Mouse (Mus musculus) embryonic facial prominence, embryonic 13.5 days (tissue): ENCODE measurements around the gene Snx7. TPM values are rescaled to one million over a fixed set of nuclear protein-coding genes. Genes with fewer than 3 reads are reported as not detected.

Source experiments
- ATAC-seq: fragments of 200-750 bp; cut with Nextera tagmentation; 2 replicates; pipeline ENCODE4 v1.8.0; 2017; ENCODE audit warnings: low read depth; ENCODE audit not compliant: insufficient number of reproducible peaks, insufficient read depth, low FRiP score, low TSS enrichment
- H3K27ac ChIP-seq: fragments of 300-500 bp; sonication (generic); 2 replicates; pipeline ENCODE4 v1.5.1; 2015; ENCODE audit warnings: moderate library complexity, mild to moderate bottlenecking, inconsistent platforms
- H3K27me3 ChIP-seq: fragments of 300-500 bp; sonication (generic); 2 replicates; pipeline ENCODE4 v1.6.1; 2015; ENCODE audit warnings: mild to moderate bottlenecking, inconsistent platforms
- H3K36me3 ChIP-seq: fragments of 300-500 bp; sonication (generic); 2 replicates; pipeline ENCODE4 v1.6.1; 2015; ENCODE audit warnings: mild to moderate bottlenecking, inconsistent platforms
- H3K4me1 ChIP-seq: fragments of 300-500 bp; sonication (generic); 2 replicates; pipeline ENCODE4 v1.6.1; 2015; ENCODE audit warnings: inconsistent platforms
- H3K4me2 ChIP-seq: fragments of 300-500 bp; sonication (generic); 2 replicates; pipeline ENCODE4 v1.6.1; 2015; ENCODE audit warnings: moderate library complexity, mild to moderate bottlenecking, inconsistent platforms
- H3K4me3 ChIP-seq: fragments of 300-500 bp; sonication (generic); 2 replicates; pipeline ENCODE4 v1.5.1; 2015; ENCODE audit warnings: mild to moderate bottlenecking, inconsistent platforms
- H3K9ac ChIP-seq: fragments of 300-500 bp; sonication (generic); 2 replicates; pipeline ENCODE4 v1.6.1; 2015; ENCODE audit warnings: mild to moderate bottlenecking, inconsistent platforms
- H3K9me3 ChIP-seq: fragments of 300-500 bp; sonication (generic); 2 replicates; pipeline ENCODE4 v1.6.1; 2016; ENCODE audit warnings: inconsistent platforms
- WGBS: fragments of 180-500 bp; shearing (Covaris S2); methylation state at CpG from one replicate; pipeline ENCODE4 v1.1.7; 2015; ENCODE audit warnings: mixed read lengths; 5-methylcytosine and 5-hydroxymethylcytosine counted together
- polyA plus RNA-seq: library from polyadenylated mRNA; unstranded; fragments of >200 nt; fragmentation: Nextera tagmentation; extraction: Ambion mirVana; gene quantifications from 2 replicates; pipeline ENCODE4 v1.2.1, GENCODE M21; 2015

The Snx7 gene
- polyA plus RNA-seq, 1 experiment from 2014 or later: 24.0 TPM

DNA sequence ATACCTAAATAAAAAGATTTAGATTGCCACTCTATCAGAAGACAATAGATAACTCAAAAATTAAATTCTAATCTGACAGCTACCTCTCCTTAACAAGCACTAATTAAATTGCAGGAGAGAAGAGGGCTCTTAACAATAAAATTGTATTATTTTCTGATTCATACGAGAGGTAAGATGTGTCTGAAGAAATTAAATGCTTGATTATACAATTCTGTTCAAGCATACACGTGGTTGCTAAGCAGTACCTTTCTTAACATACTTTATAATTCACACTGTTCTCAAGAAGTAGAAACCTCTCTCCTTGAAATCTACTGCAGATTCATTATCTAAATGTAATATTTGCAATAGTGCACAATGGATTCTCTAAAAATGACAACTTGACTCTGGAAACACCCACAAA lies 54.5 kb downstream of the Snx7 start:
- Histone ChIP-seq H3K27ac (no peak overlapping the region), H3K9ac (no peak overlapping the region), H3K4me3 (no peak overlapping the region), H3K36me3 (no peaks in the 10 kb centered on the region), H3K9me3 (no peaks in the 10 kb centered on the region), H3K27me3 (no peaks in the 10 kb centered on the region), H3K4me2 (no peak overlapping the region), H3K4me1 (no peaks in the 10 kb centered on the region)
- WGBS: 81% methylated on average over 2 of the region's 2 CpGs
- no peak for ATAC-seq

DNA sequence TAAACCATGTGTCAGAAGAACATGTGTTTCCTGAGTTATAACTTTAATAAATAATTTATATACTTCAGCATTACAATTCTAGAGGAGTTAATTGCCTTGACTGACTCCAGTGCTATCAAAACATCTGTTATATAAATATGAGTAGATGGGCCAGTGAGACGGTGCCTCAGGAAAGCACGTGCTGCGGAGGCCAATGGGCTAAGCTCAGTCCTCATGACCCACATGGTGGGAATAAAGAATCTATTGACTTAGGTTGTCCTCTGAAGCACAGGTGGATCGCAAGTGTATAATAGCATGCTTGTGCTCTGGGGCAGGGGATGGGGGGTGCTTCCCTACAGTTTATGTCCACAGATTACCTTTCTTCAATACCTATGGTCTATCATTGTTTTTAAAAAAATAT lies 56.6 kb downstream of the Snx7 start:
- 59% methylated on average over 4 of the region's 4 CpGs for WGBS
- no peak for ATAC-seq

DNA sequence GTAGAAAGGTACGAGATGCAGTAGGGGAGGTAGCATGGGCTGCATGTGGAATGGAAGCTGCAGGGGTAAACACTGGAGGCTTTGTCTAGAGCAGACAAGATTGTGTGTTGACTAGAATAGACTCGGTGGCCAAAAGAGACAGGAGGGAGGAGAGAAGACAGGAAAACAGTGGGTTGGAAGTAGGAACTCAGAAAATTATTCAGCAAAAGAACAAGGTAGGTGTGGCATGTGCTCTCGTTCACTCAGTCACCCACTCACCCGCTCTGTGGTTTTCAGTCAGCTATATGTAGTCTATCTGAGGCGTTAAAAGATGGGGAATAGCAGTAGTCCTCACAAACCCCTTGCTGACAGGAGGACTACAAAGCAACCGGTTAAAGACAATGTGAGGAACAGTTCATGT lies 63.0 kb downstream of the Snx7 start:
- no peak for ATAC-seq
- 87% methylated on average over 6 of the region's 6 CpGs for WGBS

More for the DNA sequence above, 56.6 kb downstream of the Snx7 start:
- H3K4me1 ChIP-seq: no peaks in the 10 kb centered on the region
- H3K9me3 ChIP-seq: no peaks in the 10 kb centered on the region
- H3K27ac ChIP-seq: no peak overlapping the region
- no peaks in the 10 kb centered on the region for H3K36me3 ChIP-seq
- no peak overlapping the region for H3K4me2 ChIP-seq
- H3K27me3 ChIP-seq: no peaks in the 10 kb centered on the region
- H3K9ac ChIP-seq: no peak overlapping the region
- no peak overlapping the region for H3K4me3 ChIP-seq

DNA sequence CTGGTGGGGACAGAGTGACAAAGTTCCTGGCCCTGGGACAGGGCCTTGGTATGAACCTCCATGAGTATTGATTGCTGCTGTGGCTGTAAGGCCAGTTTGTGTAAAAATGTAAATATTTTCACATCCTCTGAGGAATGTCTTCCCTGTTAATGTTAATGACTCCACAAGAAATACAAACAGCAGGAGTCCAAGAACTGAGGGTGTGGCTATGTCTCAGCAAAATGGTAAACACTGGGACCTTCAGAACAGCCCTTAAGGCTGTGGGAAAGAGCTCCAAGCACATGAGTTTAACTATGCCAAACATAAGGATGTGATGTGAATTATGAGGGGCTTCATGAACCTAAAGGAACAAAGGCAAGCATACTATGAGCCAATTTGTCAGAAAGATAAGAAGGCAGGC lies 74.2 kb downstream of the Snx7 start:
- no peak overlapping the region for H3K9ac ChIP-seq
- no peaks in the 10 kb centered on the region for H3K4me1 ChIP-seq
- no peaks in the 10 kb centered on the region for H3K9me3 ChIP-seq
- no peaks in the 10 kb centered on the region for H3K36me3 ChIP-seq
- H3K4me3 ChIP-seq: no peak overlapping the region
- ATAC-seq: no peak
- H3K27ac ChIP-seq: no peak overlapping the region
- H3K4me2 ChIP-seq: no peak overlapping the region
- no peaks in the 10 kb centered on the region for H3K27me3 ChIP-seq

More for the DNA sequence above, 63.0 kb downstream of the Snx7 start:
- Histone ChIP-seq H3K9ac (no peak overlapping the region), H3K4me2 (no peak overlapping the region), H3K4me3 (no peak overlapping the region), H3K27ac (no peak overlapping the region), H3K4me1 (peaks cover 9% of the 10 kb centered on the region), H3K36me3 (no peaks in the 10 kb centered on the region), H3K27me3 (no peaks in the 10 kb centered on the region), H3K9me3 (no peaks in the 10 kb centered on the region)

DNA sequence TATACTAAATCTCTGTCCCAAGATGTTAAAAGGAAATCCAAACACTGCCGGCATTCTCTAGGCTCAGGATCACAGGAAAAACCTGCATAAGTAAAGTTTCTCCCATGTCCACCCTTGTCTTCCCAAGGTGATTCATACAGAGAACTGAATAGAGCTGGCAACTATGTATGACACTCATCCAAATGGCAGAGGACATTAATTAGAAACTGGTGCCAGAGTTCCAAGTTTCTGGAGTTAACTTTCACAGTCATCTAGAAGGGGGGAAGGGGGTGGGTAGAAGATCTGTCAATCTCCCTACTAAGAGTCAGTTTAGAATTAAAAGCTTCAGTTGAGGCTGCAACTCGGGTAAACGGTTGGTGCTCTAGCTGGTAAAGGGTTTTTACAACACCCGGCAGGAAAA lies 76.8 kb downstream of the Snx7 start:
- Histone ChIP-seq H3K4me2 (no peak overlapping the region), H3K36me3 (no peaks in the 10 kb centered on the region), H3K9me3 (no peaks in the 10 kb centered on the region), H3K27ac (no peak overlapping the region), H3K4me1 (no peaks in the 10 kb centered on the region), H3K9ac (no peak overlapping the region), H3K27me3 (no peaks in the 10 kb centered on the region), H3K4me3 (no peak overlapping the region)
- WGBS: 51% methylated on average over 4 of the region's 4 CpGs
- ATAC-seq: no peak

DNA sequence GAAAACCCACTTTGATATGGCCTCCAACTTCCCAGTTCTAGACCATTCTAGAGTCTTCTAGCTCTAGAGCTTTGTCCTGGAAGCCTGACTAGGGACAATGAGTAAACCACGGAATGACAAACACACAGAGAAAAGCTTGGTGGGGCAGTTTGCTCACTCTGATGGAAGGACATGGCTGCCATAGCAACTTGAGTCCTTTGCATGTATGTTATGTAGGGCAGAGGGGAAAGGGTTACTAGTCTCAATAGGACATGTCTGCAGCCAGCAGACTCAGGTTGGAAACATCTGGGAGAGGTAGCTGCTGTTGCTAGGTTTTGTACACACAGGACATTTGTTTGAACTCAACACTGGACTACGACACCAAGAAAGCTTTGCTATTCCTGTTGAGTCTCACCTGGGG lies 77.5 kb downstream of the Snx7 start:
- Histone ChIP-seq H3K27me3 (no peaks in the 10 kb centered on the region), H3K9ac (no peak overlapping the region), H3K36me3 (no peaks in the 10 kb centered on the region), H3K27ac (no peak overlapping the region), H3K9me3 (no peaks in the 10 kb centered on the region), H3K4me2 (no peak overlapping the region), H3K4me1 (no peaks in the 10 kb centered on the region), H3K4me3 (no peak overlapping the region)
- no peak for ATAC-seq
- WGBS: 93% methylated on average over 2 of the region's 2 CpGs

DNA sequence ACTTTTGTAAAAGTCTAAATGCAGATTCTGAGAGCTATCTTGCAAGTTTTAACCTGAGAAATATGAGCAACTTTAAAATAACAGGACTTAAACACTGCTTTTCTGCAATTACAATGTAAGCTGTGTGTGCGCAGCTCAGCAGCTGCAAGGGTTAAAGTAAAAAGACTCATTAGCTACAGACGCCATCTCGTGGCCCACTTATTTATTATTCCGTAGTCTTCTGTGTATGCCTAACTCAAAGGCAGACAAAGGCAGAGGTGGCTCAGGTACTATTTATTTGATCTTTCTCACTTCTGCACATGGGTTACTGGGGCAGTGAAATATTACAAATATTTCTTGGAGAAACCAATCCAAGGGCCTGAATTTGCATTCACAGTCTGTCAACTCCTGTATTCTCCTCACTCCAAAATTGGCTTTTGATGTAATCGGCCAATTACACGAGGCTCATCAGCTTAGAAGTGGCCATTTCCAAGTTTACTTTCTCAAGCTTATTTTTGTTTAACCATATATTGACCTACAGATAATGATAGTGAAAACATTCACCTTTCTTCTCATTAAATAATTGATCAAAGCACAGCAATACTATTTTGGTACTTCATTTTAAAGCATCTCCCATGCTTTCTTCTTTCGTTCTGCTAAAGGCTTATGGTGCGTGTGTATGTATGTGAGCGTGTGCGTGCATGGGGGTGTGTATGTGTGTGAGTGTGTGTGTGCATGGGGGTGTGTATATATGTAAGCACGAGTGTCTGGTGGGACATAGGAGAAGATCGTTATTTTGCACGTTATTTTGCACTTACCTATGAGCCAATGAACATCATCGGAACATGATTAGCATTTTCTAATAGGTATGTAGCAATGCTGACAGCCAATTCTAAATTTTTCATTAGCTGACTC lies 79.7 kb downstream of the Snx7 start:
- H3K36me3 ChIP-seq: no peaks in the 10 kb centered on the region
- no peaks in the 10 kb centered on the region for H3K4me1 ChIP-seq
- no peaks in the 10 kb centered on the region for H3K27me3 ChIP-seq
- H3K27ac ChIP-seq: no peak overlapping the region
- 69% methylated on average over 14 of the region's 14 CpGs for WGBS
- no peak for ATAC-seq
- H3K4me2 ChIP-seq: no peak overlapping the region
- no peak overlapping the region for H3K4me3 ChIP-seq
- no peak overlapping the region for H3K9ac ChIP-seq
- H3K9me3 ChIP-seq: no peaks in the 10 kb centered on the region

DNA sequence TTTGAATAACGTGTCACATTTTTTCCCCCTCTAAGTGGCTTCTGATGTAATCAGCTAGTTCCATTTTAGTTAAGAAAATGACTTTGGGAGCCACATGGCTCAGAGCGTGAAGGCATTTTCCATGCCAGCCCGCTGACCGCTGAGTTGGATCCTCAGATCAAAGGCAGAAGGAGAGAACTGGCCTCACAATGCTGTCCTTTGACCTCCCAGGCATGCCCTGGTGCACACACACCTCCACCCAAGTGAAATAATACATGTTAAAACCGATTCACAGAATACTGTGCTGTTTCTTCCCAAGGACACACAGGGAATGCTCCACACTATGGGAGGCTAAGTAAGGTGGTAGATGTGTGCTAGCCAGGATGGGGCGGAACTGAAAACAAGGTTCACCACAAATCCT lies 81.5 kb downstream of the Snx7 start:
- no peaks in the 10 kb centered on the region for H3K4me1 ChIP-seq
- no peaks in the 10 kb centered on the region for H3K9me3 ChIP-seq
- no peak overlapping the region for H3K4me3 ChIP-seq
- no peaks in the 10 kb centered on the region for H3K27me3 ChIP-seq
- H3K36me3 ChIP-seq: no peaks in the 10 kb centered on the region
- no peak overlapping the region for H3K4me2 ChIP-seq
- no peak overlapping the region for H3K9ac ChIP-seq
- no peak overlapping the region for H3K27ac ChIP-seq
- ATAC-seq: no peak
- 52% methylated on average over 6 of the region's 6 CpGs for WGBS

DNA sequence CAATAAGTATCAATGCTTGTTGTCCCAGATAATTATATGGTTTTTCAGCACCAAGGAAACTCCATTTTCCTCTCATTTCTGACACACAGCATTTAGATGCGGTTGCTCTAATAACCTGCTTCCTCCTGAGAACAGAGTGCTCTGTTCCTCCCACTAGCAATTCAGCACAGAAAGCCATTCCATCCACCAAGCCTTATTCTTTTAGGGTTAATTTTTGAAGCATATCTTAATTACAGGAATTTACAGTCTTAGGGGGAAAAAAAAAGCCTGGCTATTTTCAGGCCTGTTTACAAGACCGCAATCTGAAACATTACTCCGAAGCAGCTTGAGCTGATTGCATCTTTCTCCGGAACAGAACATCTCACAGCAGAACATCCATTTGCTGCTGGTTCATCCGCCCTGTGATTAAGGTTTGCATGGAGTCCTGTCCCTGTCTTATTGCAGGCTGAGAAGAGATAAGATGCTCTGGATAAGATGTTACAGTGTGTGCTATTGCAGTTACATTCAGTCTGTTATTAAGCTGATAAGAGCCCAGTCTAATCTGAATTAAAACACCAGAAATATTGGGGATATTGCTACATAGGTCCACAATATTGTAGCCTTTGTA lies 116.5 kb downstream of the Snx7 start:
- Histone ChIP-seq H3K4me1 (no peaks in the 10 kb centered on the region), H3K4me3 (no peak overlapping the region), H3K4me2 (no peak overlapping the region), H3K9me3 (no peaks in the 10 kb centered on the region), H3K27ac (no peak overlapping the region), H3K36me3 (no peaks in the 10 kb centered on the region), H3K27me3 (no peaks in the 10 kb centered on the region), H3K9ac (no peak overlapping the region)
- 53% methylated on average over 5 of the region's 5 CpGs for WGBS
- ATAC-seq: no peak

DNA sequence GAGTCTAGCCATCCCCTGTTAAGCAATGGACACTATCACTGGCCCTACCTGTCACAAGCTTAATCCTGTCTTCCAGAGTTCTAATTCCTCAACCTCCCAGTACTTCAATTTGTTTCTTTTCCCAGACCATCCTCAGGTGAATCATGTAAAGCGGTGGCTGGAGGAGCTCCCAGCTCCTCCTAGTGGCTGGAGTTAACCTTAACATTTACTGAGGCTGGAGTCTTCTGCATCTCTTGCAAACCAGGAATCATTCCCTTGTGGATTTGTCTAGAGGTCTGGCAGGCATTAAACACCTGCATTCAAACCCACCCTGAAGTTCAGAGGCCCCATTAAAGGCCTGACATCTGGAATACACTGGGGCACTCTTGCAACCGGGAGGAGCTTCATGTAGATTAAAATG lies 117.1 kb downstream of the Snx7 start:
- H3K9ac ChIP-seq: no peak overlapping the region
- ATAC-seq: no peak
- WGBS: 33% methylated on average over 2 of the region's 2 CpGs

DNA sequence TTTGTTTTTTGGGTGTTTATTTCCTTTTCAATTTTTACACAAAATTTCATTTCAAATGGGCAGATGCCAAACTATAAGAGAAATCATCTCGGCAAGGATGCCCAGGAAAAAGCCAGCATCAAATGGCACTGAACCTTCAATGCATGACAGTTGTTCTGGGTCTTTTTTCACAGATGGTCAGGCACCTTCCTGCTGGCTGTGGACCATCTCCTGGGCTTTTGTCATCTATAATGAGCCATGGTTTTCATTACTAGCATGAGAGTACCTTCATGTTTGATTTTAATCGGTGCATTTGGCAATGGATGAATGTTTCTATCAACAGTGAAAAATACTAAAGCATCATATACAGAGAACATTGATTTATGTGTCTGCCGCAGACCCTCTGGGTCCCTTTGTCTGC lies 119.5 kb downstream of the Snx7 start:
- 87% methylated on average over 3 of the region's 3 CpGs for WGBS
- H3K4me3 ChIP-seq: no peak overlapping the region
- H3K36me3 ChIP-seq: no peaks in the 10 kb centered on the region
- no peak overlapping the region for H3K9ac ChIP-seq
- no peaks in the 10 kb centered on the region for H3K4me1 ChIP-seq
- no peaks in the 10 kb centered on the region for H3K9me3 ChIP-seq
- no peaks in the 10 kb centered on the region for H3K27me3 ChIP-seq
- no peak for ATAC-seq
- no peak overlapping the region for H3K4me2 ChIP-seq
- H3K27ac ChIP-seq: no peak overlapping the region

More for the DNA sequence above, 117.1 kb downstream of the Snx7 start:
- no peaks in the 10 kb centered on the region for H3K27me3 ChIP-seq
- H3K4me3 ChIP-seq: no peak overlapping the region
- H3K9me3 ChIP-seq: no peaks in the 10 kb centered on the region
- H3K4me2 ChIP-seq: no peak overlapping the region
- H3K4me1 ChIP-seq: no peaks in the 10 kb centered on the region
- H3K36me3 ChIP-seq: no peaks in the 10 kb centered on the region
- H3K27ac ChIP-seq: no peak overlapping the region

DNA sequence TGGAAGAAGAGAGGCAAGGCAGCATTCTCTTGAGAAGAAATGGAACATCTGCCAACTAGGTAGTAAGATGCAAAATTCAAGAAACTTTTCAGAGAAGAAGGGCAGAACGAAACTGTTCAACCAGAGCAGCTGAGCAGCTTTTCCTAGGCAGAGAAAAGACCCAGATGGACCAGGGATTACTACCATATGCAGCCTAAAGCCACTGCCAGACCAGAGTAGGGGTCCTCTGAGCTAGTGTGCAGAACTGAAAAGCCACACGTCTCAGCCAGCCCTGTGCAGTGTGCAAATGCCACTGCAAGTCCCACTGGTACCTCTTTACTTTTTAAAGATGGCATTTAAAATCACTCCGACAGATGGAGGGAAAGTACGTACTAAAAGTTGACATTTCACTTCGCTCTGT lies 129.0 kb downstream of the Snx7 start:
- H3K9ac ChIP-seq: no peak overlapping the region
- H3K4me1 ChIP-seq: no peaks in the 10 kb centered on the region
- no peaks in the 10 kb centered on the region for H3K9me3 ChIP-seq
- WGBS: 63% methylated on average over 5 of the region's 5 CpGs
- H3K27ac ChIP-seq: no peak overlapping the region
- H3K27me3 ChIP-seq: no peaks in the 10 kb centered on the region
- ATAC-seq: no peak
- no peak overlapping the region for H3K4me2 ChIP-seq
- no peak overlapping the region for H3K4me3 ChIP-seq
- H3K36me3 ChIP-seq: no peaks in the 10 kb centered on the region
